Comparison of ENCODE assay signal across 11 mouse cellular contexts in the genomic region with DNA sequence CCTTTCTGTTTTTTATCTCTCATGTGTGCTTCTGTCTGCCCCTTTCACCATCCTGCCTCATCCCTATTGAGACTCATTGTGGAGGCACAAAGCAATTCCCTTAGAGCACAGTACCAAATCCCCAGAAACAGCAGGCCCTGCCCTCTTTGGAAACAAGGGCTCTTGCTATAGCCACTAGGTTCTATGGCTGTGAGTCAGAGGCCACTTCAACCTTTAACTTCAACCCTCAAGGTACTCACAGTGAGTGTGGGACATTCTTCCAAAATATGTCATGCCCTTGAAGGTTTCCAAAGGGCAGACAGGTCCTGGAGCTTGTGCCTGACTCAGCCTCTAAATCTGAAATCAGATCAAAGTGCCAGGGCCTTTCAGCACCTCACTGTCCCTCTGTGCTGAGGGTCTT.
"Had no signal": no experiment of that assay in that cellular context is flagged by ENCODE, and none has a peak within 500 bp of the region (broad histone marks: within the 10 kb centered on the region; RNA-seq: fewer than 3 reads in every experiment).

No protein-coding gene starts in this region.

- DNase-seq: lung, adult 2 months; lung, postnatal 14 days; lung, postnatal 36 days; retina, postnatal 1 day; right cerebral cortex, adult 18-20 months; right cerebral cortex, postnatal 25 days; right cerebral cortex, postnatal 4 days; spleen, adult 18-20 months; thymus, adult 18-20 months; thymus, postnatal 14 days; thymus, postnatal 36 days had no signal
